Mouse (Mus musculus) megakaryocyte, adult 5-6 weeks (primary cell): ENCODE results near the gene Gm17387. TPM values are rescaled to one million over a fixed set of nuclear protein-coding genes. Genes with fewer than 3 reads are reported as not detected.

Source experiments
- ATAC-seq: 2 replicates; pipeline ENCODE4 v1.8.0; 2016; ENCODE audit warnings: mild to moderate bottlenecking, inconsistent platforms; ENCODE audit not compliant: poor library complexity, severe bottlenecking
- total RNA-seq, 2 experiments: library from RNA; stranded (forward) in 1 of 2; stranded (reverse) in 1 of 2; fragments of 153-499, 151-499 nt in 1 of 2; fragments of 221-1000, 200-1000 nt in 1 of 2; gene quantifications; 2 replicates each; pipeline versions ENCODE4 v1.2.3 to v1.2.4; 2015 to 2017

Gm17387 gene
- total RNA-seq, 2 experiments from 2014 or later = not detected

DNA sequence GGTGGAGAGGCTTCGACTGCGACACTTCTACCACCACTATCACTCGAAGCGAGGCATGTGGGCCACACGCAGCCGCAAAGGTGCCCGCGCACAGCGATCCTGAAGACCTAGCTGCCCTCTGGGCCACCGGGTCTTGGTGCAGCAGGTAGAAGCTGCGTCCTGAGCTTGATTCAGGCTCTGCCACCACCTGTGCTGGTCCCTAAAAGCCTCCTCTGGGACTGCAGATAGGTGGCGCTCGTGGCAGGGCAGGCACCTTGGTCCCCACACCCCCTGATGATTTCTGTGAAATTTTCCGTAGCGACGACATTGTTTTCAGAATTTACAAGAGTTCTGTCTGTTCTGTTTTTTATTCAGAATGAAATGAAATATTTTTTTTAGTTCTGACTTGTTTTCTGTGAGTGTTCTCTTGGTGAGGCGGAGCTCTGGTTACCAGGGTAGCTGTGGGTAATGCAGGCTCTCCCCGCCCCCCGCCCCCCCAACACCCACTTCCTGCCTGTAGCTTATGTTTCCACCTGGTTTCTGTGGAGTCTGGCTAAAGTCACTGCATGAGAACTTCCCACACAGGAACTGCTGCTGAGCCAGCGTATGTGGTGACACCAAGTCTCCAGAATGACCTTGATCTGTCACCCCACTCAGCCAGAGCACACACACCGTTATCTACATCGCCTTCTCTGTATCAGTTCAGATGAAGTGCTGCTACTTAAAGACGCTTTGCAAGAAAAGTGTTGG is 43.2 kb downstream of the Gm17387 start:
- ATAC-seq = peak; percentile 63

DNA sequence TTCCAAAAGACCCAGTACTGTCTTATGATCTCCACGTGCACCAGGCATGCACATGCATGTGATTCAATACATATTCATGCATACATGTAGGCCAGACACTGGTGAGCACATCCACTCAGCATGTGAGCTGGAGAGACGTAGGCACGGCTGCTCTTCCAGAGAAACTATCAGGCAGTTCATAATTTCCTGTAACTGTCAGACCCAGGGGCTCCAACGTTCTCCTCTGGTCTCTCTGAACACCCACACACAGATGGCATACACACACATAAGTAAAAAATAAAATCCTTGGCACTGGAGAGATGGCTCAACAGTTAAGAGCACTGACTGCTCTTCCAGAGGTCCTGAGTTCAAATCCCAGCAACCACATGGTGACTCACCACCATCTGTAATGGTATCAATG is 44.9 kb downstream of the Gm17387 start:
- no peak for ATAC-seq

DNA sequence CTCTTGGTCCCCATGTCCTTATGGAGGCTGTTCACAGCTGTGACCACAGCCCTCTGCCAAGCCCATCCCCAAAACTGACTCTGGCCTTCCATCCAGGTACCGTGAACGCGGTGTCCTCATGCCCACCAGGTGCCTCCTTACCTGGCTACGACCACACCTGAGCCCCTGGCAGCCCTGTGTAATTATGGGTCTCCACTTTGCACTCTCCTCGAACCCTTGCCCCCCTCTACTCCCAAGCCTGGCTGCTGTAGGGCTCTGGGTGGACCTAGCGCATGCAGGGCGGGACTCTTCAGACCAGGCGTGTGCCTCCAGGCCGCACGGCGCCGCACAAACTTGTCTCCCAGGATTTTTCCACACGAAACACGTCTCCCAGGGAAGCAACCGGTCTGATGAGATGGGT is 48.9 kb downstream of the Gm17387 start, which contains the start of gene Pkp3:
Pkp3 (plus strand) TSS at position 378 of the 400 bp plus-strand sequence.
- ATAC-seq = no peak

DNA sequence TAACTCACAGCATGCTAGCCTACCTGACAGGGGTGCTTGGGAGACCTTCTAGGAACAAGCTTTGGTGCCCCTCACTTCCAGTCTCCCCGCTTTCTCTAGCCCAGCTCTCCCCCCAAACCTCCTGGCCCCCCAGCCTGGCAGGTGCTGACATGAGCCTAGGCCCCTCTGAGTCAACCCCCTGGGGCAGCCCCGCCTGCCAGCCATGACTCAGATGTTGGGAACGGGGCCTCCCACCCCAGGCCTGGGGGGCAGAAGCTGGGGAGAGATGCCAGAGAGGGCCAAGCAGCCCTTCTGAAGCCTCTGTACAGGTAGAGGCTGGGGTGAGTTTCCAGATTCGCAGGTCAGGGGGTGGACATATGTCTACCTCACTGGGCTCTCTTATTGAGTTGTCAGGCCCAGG is 49.9 kb downstream of the Gm17387 start:
- no peak for ATAC-seq

Other genes with a start within 250 kb of the Gm17387 start
Only the 30 nearest of the 32 such genes appear.
- gene Zfp941, start 207.0 kb upstream of the Gm17387 start, total RNA-seq (2015) = 0.16 TPM in 1 of 2 replicates, not detected in the other
- gene Zfp941, start 207.0 kb upstream of the Gm17387 start, total RNA-seq (2017) = 0.22 and 0.33 TPM in 2 replicates
- not detected in 2 replicates for gene Urah, start 194.1 kb upstream of the Gm17387 start, total RNA-seq (2015)
- gene Urah, start 194.1 kb upstream of the Gm17387 start, total RNA-seq (2017) = not detected in 2 replicates
- gene Scgb1c1, start 183.6 kb upstream of the Gm17387 start, total RNA-seq (2015) = not detected in 2 replicates
- not detected in 2 replicates for gene Scgb1c1, start 183.6 kb upstream of the Gm17387 start, total RNA-seq (2017)
- gene Odf3, start 181.3 kb upstream of the Gm17387 start, total RNA-seq (2015) = not detected in 2 replicates
- gene Odf3, start 181.3 kb upstream of the Gm17387 start, total RNA-seq (2017) = not detected in 2 replicates
- gene Gm45785, start 172.8 kb upstream of the Gm17387 start, total RNA-seq (2015) = not detected in 2 replicates
- gene Gm45785, start 172.8 kb upstream of the Gm17387 start, total RNA-seq (2017) = not detected in 2 replicates
- gene Ric8a, start 172.2 kb upstream of the Gm17387 start, total RNA-seq (2015) = 41.7 and 44.7 TPM in 2 replicates
- gene Ric8a, start 172.2 kb upstream of the Gm17387 start, total RNA-seq (2017) = 29.7 and 30.4 TPM in 2 replicates
- 12.9 and 13.2 TPM in 2 replicates for gene Bet1l, start 171.6 kb upstream of the Gm17387 start, total RNA-seq (2015)
- gene Bet1l, start 171.6 kb upstream of the Gm17387 start, total RNA-seq (2017) = 15.5 and 37.7 TPM in 2 replicates
- gene Psmd13, start 147.2 kb upstream of the Gm17387 start, total RNA-seq (2015) = 87.5 and 89.5 TPM in 2 replicates
- gene Psmd13, start 147.2 kb upstream of the Gm17387 start, total RNA-seq (2017) = 165 and 167 TPM in 2 replicates
- 7.9 and 9.1 TPM in 2 replicates for gene Sirt3, start 146.8 kb upstream of the Gm17387 start, total RNA-seq (2015)
- gene Sirt3, start 146.8 kb upstream of the Gm17387 start, total RNA-seq (2017) = 6.7 and 9.5 TPM in 2 replicates
- gene Cox8b, start 128.7 kb upstream of the Gm17387 start, total RNA-seq (2015) = not detected in 2 replicates
- gene Cox8b, start 128.7 kb upstream of the Gm17387 start, total RNA-seq (2017) = not detected in 2 replicates
- not detected in 2 replicates for gene Nlrp6, start 108.2 kb upstream of the Gm17387 start, total RNA-seq (2015)
- not detected in 2 replicates for gene Nlrp6, start 108.2 kb upstream of the Gm17387 start, total RNA-seq (2017)
- gene Pgghg, start 87.7 kb upstream of the Gm17387 start, total RNA-seq (2015) = 8.7 and 9.3 TPM in 2 replicates
- gene Pgghg, start 87.7 kb upstream of the Gm17387 start, total RNA-seq (2017) = 7.8 and 10.2 TPM in 2 replicates
- gene Ifitm5, start 78.8 kb upstream of the Gm17387 start, total RNA-seq (2015) = 0.78 and 2.3 TPM in 2 replicates
- gene Ifitm5, start 78.8 kb upstream of the Gm17387 start, total RNA-seq (2017) = 1.3 TPM in 1 of 2 replicates, not detected in the other
- gene Gm45717, start 73.2 kb upstream of the Gm17387 start, total RNA-seq (2015) = not detected in 2 replicates
- 0.88 TPM in 1 of 2 replicates, not detected in the other for gene Gm45717, start 73.2 kb upstream of the Gm17387 start, total RNA-seq (2017)
- gene Ifitm2, start 73.1 kb upstream of the Gm17387 start, total RNA-seq (2015) = 773 and 813 TPM in 2 replicates
- gene Ifitm2, start 73.1 kb upstream of the Gm17387 start, total RNA-seq (2017) = 401 and 447 TPM in 2 replicates
- 110 and 111 TPM in 2 replicates for gene Ifitm1, start 61.9 kb upstream of the Gm17387 start, total RNA-seq (2015)
- gene Ifitm1, start 61.9 kb upstream of the Gm17387 start, total RNA-seq (2017) = 48.4 and 56.3 TPM in 2 replicates
- 2,002 and 2,201 TPM in 2 replicates for gene Ifitm3, start 18.4 kb upstream of the Gm17387 start, total RNA-seq (2015)
- gene Ifitm3, start 18.4 kb upstream of the Gm17387 start, total RNA-seq (2017) = 715 and 839 TPM in 2 replicates
- gene Ifitm6, start 11.2 kb upstream of the Gm17387 start, total RNA-seq (2015) = 1,773 and 2,031 TPM in 2 replicates
- gene Ifitm6, start 11.2 kb upstream of the Gm17387 start, total RNA-seq (2017) = 1,518 and 1,657 TPM in 2 replicates
- 1.5 and 3.0 TPM in 2 replicates for gene B4galnt4, start 32.0 kb downstream of the Gm17387 start, total RNA-seq (2015)
- 1.7 and 2.5 TPM in 2 replicates for gene B4galnt4, start 32.0 kb downstream of the Gm17387 start, total RNA-seq (2017)
- gene Pkp3, start 49.1 kb downstream of the Gm17387 start, total RNA-seq (2015) = 6.7 and 9.7 TPM in 2 replicates
- gene Pkp3, start 49.1 kb downstream of the Gm17387 start, total RNA-seq (2017) = 3.8 and 6.1 TPM in 2 replicates
- gene Sigirr, start 71.4 kb downstream of the Gm17387 start, total RNA-seq (2015) = 7.5 and 9.3 TPM in 2 replicates
- gene Sigirr, start 71.4 kb downstream of the Gm17387 start, total RNA-seq (2017) = 7.7 and 8.2 TPM in 2 replicates
- gene Ano9, start 88.7 kb downstream of the Gm17387 start, total RNA-seq (2015) = not detected in 2 replicates
- gene Ano9, start 88.7 kb downstream of the Gm17387 start, total RNA-seq (2017) = not detected in 2 replicates
- 7.1 and 10.2 TPM in 2 replicates for gene Ptdss2, start 93.3 kb downstream of the Gm17387 start, total RNA-seq (2015)
- gene Ptdss2, start 93.3 kb downstream of the Gm17387 start, total RNA-seq (2017) = 1.9 and 2.6 TPM in 2 replicates
- 70.5 and 86.8 TPM in 2 replicates for gene Rnh1, start 143.7 kb downstream of the Gm17387 start, total RNA-seq (2015)
- 74.2 and 94.3 TPM in 2 replicates for gene Rnh1, start 143.7 kb downstream of the Gm17387 start, total RNA-seq (2017)
- 29.0 and 40.0 TPM in 2 replicates for gene Hras, start 164.9 kb downstream of the Gm17387 start, total RNA-seq (2015)
- gene Hras, start 164.9 kb downstream of the Gm17387 start, total RNA-seq (2017) = 20.7 and 27.1 TPM in 2 replicates
- gene Lrrc56, start 165.0 kb downstream of the Gm17387 start, total RNA-seq (2015) = 2.1 and 2.2 TPM in 2 replicates
- 1.3 and 4.3 TPM in 2 replicates for gene Lrrc56, start 165.0 kb downstream of the Gm17387 start, total RNA-seq (2017)
- gene Lmntd2, start 184.9 kb downstream of the Gm17387 start, total RNA-seq (2015) = 0.36 TPM in 1 of 2 replicates, not detected in the other
- 0.04 TPM in 1 of 2 replicates, not detected in the other for gene Lmntd2, start 184.9 kb downstream of the Gm17387 start, total RNA-seq (2017)
- gene Rassf7, start 186.7 kb downstream of the Gm17387 start, total RNA-seq (2015) = 3.9 and 4.1 TPM in 2 replicates
- 2.2 and 4.1 TPM in 2 replicates for gene Rassf7, start 186.7 kb downstream of the Gm17387 start, total RNA-seq (2017)
- 42.8 and 48.9 TPM in 2 replicates for gene Phrf1, start 199.7 kb downstream of the Gm17387 start, total RNA-seq (2015)
- 48.7 and 63.5 TPM in 2 replicates for gene Phrf1, start 199.7 kb downstream of the Gm17387 start, total RNA-seq (2017)
- 42.6 and 50.5 TPM in 2 replicates for gene Irf7, start 237.3 kb downstream of the Gm17387 start, total RNA-seq (2015)
- gene Irf7, start 237.3 kb downstream of the Gm17387 start, total RNA-seq (2017) = 60.6 and 65.6 TPM in 2 replicates